Mouse (Mus musculus) layer of hippocampus, postnatal 25 days (tissue): ENCODE measurements around the gene Tcte1. TPM values are rescaled to one million over a fixed set of nuclear protein-coding genes. Genes with fewer than 3 reads are reported as not detected.

Experiments used
- DNase-seq, 2 experiments: peaks; one replicate each; pipeline ENCODE4 v3.0.0; 2022; ENCODE audit warnings: mixed read lengths in 2 of 2, low spot score in 1 of 2; ENCODE audit errors: extremely low spot score in 1 of 2
- total RNA-seq, 2 experiments: library from RNA; stranded (reverse); gene quantifications; 2 replicates each; pipeline ENCODE4 v1.2.3; 2021

Tcte1 gene
- total RNA-seq = 1 to 10 TPM in 1 of 2 experiments, under 1 TPM in 1; 0.74 to 1.2 TPM

DNA sequence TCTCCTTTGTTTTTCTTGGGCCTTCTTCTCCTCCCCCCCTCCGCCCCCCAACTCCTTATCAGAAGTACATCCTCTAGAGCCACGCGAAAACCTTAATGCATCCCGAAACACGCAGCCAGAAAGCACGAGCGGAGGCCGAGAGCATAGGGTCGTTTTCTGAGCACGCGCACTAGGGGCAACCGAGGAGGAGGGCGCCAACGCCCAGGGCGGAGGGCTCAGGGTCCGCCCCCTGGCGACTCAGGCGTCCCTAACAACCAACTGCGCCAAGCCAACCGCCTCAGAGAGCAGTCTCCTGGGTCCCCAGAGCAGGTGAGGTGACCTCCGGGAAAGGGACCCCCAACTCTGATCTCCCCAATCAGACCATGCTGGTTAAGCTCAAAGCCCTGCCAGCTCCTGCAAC lies at the start of gene Tcte1:
Gene Tcte1 (plus strand): TSS at position 172 of the 400 bp plus-strand sequence.
- DNase-seq = no peak

DNA sequence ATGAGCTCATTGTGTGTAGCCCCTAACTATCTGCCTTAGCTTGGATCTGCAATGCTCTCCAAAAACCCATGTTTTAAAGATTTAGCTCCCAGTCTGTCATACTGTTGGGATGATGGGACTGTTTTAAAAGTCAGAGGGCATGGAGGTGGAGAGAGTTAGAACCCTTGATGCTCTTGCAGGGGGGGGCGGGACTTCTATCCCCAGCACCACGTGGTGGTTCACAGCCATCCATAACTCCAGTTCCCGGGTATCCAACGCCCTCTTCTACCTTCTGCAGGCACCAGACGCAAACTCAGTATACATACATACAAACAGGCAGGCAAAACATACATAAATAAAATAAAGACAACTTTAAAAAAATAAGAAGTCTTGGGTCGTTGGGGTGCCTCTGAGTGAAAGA lies 49.6 kb upstream of the Tcte1 start:
- no peak for DNase-seq

DNA sequence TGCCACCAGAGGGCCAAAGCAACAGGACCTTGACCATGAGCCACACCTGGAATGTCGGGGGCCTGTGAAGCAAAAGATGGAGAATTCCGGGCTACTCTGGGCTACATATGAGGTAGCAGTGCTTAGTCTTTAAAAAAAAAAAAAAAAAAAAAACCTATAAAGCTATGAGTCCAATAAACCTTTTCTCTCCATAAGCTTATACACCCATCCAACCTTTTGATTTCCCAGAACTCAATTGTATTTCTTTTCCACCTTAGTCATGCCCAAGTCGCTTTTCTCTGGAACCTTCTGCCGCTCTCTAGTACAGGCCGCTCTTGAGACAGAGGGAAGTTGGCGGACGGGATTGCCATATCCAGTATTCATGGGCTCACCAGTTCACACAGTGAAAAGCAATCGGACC lies 49.1 kb upstream of the Tcte1 start:
- DNase-seq = no peak

- peak; percentile 70 to 75 for DNase-seq
These were observed 48.4 kb upstream of the Tcte1 start, which contains the start of gene Spats1 for GRCm38 (mm10) chr17:45474669-45475465. Gene Spats1 (minus strand): TSS chr17:45475415.

GRCm38 (mm10) chr17:45478234-45478825 lies 44.9 kb upstream of the Tcte1 start:
- peak; percentile 85 to 97 for DNase-seq

DNA sequence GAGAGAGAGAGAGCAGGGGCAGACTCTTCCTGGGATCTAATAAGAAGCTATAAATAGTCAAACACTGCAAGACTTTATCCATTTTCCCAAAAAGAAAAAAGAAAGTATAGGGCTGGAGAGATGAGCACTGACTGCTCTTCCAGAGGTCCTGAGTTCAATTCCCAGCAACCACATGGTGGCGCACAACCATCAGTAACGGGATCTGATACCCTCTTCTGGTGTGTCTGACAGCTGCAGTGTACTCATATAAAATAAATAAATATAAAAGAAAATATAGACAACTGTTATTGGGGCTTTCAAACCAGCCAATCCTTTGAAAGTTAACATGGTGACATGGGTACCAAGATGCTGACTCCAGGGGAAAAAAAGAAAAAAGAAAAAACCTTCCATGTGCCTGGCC lies 42.8 kb upstream of the Tcte1 start:
- DNase-seq = no peak

DNA sequence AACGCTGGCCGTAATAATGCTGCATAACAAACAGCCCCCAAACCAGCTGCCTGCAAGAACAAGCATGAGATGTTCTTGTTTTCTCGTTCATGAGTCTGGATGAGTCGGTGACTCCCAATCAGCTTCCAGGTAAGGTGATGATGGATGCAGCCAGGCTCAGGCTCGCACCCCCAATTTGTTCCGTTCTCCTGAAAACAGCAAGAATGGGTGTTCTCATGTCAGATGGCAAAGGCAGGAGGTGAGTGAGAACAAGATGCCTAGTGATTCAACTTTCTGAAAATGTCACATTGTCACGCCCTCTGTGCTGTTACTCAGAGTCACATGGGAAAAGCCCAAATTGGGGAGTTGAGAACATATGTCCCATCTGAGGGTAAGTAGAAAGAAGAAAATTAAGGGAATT lies 37.7 kb upstream of the Tcte1 start:
- DNase-seq = no peak

DNA sequence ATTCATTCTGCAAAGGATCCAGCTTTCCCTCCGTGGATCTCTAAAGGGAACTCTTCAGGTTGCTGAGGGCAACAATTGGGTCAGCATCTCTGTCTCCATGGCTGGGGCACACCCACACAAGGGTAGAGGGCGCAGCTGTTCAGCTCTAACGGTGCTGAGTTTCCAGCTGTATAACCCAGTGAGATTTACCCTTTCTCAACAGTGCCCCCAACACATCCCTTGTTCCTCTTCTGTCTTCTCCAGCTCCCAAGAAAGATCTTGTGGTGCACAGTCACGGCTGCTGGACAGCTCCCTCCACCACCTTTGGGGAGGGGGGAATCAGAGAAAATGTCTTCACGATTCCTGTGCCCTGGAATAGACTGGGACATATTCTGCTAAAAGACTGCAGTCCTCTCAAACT lies 36.0 kb upstream of the Tcte1 start:
- DNase-seq = no peak

GRCm38 (mm10) chr17:45488321-45489254 lies 34.6 kb upstream of the Tcte1 start:
- no peak for DNase-seq

DNA sequence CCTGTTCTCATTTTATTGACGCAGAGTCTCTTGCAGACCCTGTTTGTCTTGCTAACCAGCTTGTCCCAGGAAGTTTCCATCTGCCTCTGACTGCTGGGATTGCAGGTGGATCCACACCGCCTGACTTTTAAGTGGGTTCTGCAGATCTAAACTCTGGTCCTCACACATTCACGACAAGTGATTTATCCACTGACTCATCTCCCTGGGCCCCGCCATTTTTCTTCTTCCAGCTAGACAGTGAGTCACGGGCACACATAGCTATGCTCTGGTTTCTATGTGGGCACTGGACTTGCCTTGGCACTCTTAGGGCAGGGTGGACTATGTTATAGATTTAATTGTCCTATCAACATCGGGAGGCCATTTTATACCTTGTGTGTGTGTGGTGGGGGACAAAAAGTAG lies 33.5 kb upstream of the Tcte1 start:
- DNase-seq = no peak

DNA sequence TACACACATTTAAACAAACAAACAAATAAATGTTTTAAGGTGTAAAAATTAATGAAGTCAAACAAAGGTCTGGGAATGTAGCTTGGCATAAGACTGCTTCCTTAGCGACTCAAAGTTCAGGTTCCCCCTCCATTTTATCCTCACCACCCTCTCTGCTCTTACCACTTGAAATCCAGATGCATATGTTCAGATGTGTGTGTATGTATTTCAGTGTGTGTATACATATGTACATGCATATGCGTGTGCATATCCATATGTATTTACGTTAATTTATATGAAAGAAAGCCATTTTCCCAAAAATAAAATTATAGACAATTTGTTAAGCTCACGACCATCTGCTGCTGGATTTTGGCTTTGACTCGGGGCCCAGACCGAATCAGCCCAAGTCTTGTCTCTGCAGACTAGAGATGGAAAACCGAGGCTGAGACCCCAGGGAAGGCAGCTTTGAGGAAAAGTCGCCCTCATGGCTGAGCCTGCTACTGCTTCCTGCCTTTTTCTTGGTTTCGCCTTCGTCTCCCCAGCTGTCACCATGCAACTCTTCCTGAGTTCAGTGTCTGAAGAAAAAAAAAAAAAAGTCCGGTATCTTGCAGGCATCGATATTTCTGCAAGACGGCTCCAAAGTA lies 32.6 kb upstream of the Tcte1 start:
- DNase-seq = no peak

GRCm38 (mm10) chr17:45495398-45495797 lies 27.8 kb upstream of the Tcte1 start:
- no peak for DNase-seq

DNA sequence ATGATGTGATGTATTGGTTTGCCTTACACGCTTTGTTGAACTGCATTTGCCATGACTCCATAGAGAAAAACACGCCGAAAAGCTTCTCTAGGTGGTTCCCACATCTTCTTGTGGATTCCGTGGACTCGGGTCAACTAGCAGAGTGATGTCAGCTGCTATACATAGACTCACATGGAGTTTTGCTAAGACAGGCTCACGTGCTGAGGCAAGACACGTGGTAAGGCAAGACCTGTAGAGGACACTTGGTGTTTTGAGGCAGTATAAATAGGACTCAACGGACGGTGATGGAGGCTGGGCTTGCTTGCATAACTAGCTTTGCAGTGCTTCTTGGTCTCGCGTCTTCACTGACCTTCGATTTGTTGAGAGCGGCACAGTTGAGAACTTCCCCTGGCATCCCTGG lies 24.8 kb upstream of the Tcte1 start:
- DNase-seq = no peak

DNA sequence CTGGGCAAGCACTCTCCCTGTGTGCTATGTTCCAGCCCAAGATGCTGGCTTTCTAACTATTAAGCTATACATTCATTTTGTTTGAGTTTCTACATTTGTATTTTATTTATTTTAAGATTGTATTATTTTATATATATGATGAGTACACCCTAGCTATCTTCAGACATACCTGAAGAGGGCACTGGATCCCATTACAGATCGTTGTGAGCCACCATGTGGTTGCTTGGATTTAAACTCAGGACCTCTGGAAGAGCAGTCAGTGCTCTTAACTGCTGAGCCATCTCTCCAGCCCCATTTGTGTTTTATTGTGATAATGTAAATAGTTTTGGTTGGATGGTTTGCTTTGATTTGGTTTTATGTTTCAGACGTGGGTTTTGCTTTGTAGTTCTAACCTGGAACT lies 23.7 kb upstream of the Tcte1 start:
- no peak for DNase-seq

- DNase-seq = no peak
These were observed 22.3 kb upstream of the Tcte1 start for GRCm38 (mm10) chr17:45500981-45501380.

GRCm38 (mm10) chr17:45502324-45502723 lies 20.9 kb upstream of the Tcte1 start:
- no peak for DNase-seq

DNA sequence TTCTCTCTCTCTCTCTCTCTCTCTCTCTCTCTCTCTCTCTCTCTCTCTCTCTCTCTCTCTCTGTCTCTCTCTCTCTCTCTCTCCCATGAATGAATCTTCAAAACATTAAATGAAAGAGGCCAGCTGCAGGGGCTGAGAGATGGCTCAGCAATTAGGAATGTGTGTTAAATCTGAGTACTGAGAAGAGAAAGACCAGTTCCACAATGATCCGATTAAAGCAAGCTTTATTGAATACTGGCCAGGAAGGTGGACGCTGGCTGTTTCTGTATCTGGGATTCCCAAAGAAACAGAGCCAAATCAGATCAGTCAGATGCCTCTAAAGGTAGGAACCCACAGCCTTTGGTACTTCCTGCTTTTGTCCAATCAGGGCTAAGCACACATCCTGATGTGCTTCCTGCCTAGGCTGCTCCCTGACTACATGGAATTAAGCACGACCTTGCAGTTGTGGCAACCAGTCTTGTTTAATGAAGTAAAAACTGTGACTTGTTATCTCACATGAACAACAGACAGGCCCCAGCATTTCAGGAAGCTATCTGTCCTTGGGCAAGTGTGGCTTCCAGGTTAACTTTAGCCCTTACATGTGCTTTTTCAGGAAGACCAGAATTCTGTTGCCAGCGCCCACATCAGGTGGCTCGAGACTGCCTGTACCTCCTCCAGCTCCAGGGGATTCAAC lies 19.8 kb upstream of the Tcte1 start:
- no peak for DNase-seq

GRCm38 (mm10) chr17:45505941-45506465 lies 17.2 kb upstream of the Tcte1 start:
- no peak for DNase-seq

GRCm38 (mm10) chr17:45506700-45507189 lies 16.5 kb upstream of the Tcte1 start, which contains the start of gene Aars2:
Gene Aars2 (plus strand): TSS chr17:45506841.
- DNase-seq = peak; percentile 90 to 94
